8 mouse cellular contexts compared by ENCODE assay signal in genomic region chr1:164151387-164152088, GRCm38 (mm10). TPM values are rescaled to one million over a fixed set of nuclear protein-coding genes. Genes with fewer than 3 reads are reported as not detected.
DNase-seq lines count a peak whose midpoint lies in the region; ATAC-seq and TF ChIP-seq lines count a peak whose summit lies in the region.

Gene F5 (plus strand): TSS chr1:164151838.

- no peaks in the 10 kb centered on the region for H3K27me3 ChIP-seq in heart, embryonic 10.5 days (ENCODE audit: insufficient read depth, poor library complexity, severe bottlenecking)
- H3K27me3 ChIP-seq in kidney, adult 2 months (replicated peaks; ENCODE audit: control insufficient read depth, insufficient read depth, low read length), result no peaks in the 10 kb centered on the region
- no peaks in the 10 kb centered on the region for H3K27me3 ChIP-seq in megakaryocyte, embryonic 14.5 days (replicated peaks)

- peak within 1 kb of the TSS; percentile 49 for H3K4me3 ChIP-seq in heart, embryonic 10.5 days
- H3K4me3 ChIP-seq in kidney, adult 2 months (ENCODE audit: insufficient read depth, low read depth, low read length), result peak within 1 kb of the TSS; percentile 30; the same call in 1 of the 2 replicates
- peak within 1 kb of the TSS; percentile 91 for H3K4me3 ChIP-seq in megakaryocyte, embryonic 14.5 days (replicated peaks)

- H3K4me1 ChIP-seq in heart, embryonic 10.5 days, result peaks cover 6% of the 10 kb centered on the region; the same call in 1 of the 2 replicates
- no peaks in the 10 kb centered on the region for H3K4me1 ChIP-seq in kidney, adult 2 months (ENCODE audit: control insufficient read depth, insufficient read depth, low read length)
- H3K4me1 ChIP-seq in megakaryocyte, embryonic 14.5 days, result peaks cover 91% of the 10 kb centered on the region

- H3K36me3 ChIP-seq in heart, embryonic 10.5 days, result no peaks in the 10 kb centered on the region
- no peaks in the 10 kb centered on the region for H3K36me3 ChIP-seq in kidney, adult 2 months (ENCODE audit: control insufficient read depth, insufficient read depth, low read length)
- peaks cover 57% of the 10 kb centered on the region for H3K36me3 ChIP-seq in megakaryocyte, embryonic 14.5 days (replicated peaks; ENCODE audit: low read length)

- ATAC-seq in cerebellum, adult (ENCODE audit: insufficient number of reproducible peaks, low FRiP score, low TSS enrichment), result no peak

- TF ChIP-seq POLR2A in kidney, adult 2 months (IDR thresholded peaks at IDR 0.05; ENCODE audit: low read depth, low read length), result no peak

- H3K9me3 ChIP-seq in heart, embryonic 10.5 days, result no peaks in the 10 kb centered on the region
- H3K9me3 ChIP-seq in megakaryocyte, embryonic 14.5 days, result no peaks in the 10 kb centered on the region

- intact Hi-C loops in heart, postnatal 14 days (cut with DNase I), result no loop called here

- TF ChIP-seq CTCF in kidney, adult 2 months (conservative IDR thresholded peaks at IDR 0.05; ENCODE audit: insufficient read depth, insufficient read length, low read depth, low read length), result 0 out of 2 replicates have a peak, but pooled peaks have one; percentile 12

- peak within 1 kb of the TSS; percentile 47 for H3K27ac ChIP-seq in heart, embryonic 10.5 days
- H3K27ac ChIP-seq in kidney, adult 2 months (ENCODE audit: insufficient read depth, low read depth, low read length), result no peak within 1 kb of the TSS

- peak; percentile 79 for DNase-seq in heart, embryonic 10.5 days (ENCODE audit: low spot score)
- DNase-seq in heart, postnatal 14 days, result no peak
- DNase-seq in ZHBTc4 (ENCODE audit: low read depth, low spot score), result peak; percentile 75
- DNase-seq in kidney, adult 2 months, result peak; percentile 49
- no peak for DNase-seq in gastrocnemius, adult 8-10 months (ENCODE audit: low spot score in 2 of 2)
- DNase-seq in right cerebral cortex, postnatal 36 days (ENCODE audit: low spot score in 2 of 2), result no peak

- WGBS in heart, embryonic 10.5 days, result 8% methylated on average over 16 of the region's 16 CpGs
- 15% methylated on average over 16 of the region's 16 CpGs for WGBS in kidney, adult 2 months

RNA-seq across cellular contexts. Expression of gene F5, which starts in this region (rescaled TPM):
- 0.54 and 0.95 TPM in 2 replicates for polyA plus RNA-seq in heart, embryonic 10.5 days (2016; fragmentation: Nextera tagmentation; extraction: Ambion mirVana)
- 1 to 10 TPM; 1.7 to 2.4 TPM for total RNA-seq in heart, postnatal 14 days (2021)
- polyA plus RNA-seq in kidney, adult 2 months (2012; rRNA removed), result 3.8 and 3.9 TPM in 2 replicates
- 2.2 and 15.1 TPM in 2 replicates for polyA plus RNA-seq in megakaryocyte, embryonic 14.5 days (2012; ENCODE audit: insufficient read depth, low replicate concordance)
- total RNA-seq in gastrocnemius, adult 8-10 months (2022), result under 1 TPM; 0.07 to 0.18 (median 0.13) TPM

Comparison
In these comparisons a context has a peak if more than half of its experiments do, and no peak if none do; other contexts are left out.
1. Peak in DNase-seq, H3K4me3 ChIP-seq and H3K27ac ChIP-seq in heart, embryonic 10.5 days; RNA of the gene not detected or under 1 TPM.
2. DNase-seq: peak in ZHBTc4 (single experiment) and kidney, adult 2 months (single experiment); none in heart, postnatal 14 days (0 of 2), gastrocnemius, adult 8-10 months (0 of 2) and right cerebral cortex, postnatal 36 days (0 of 2).
3. H3K4me3 ChIP-seq: peak in every context shown above with its lines; median percentile 91 in megakaryocyte, embryonic 14.5 days; 49 in heart, embryonic 10.5 days; 30 in kidney, adult 2 months.